Mouse (Mus musculus): ENCODE results near the gene Hils1.
"Not testable (repeated sequence)": the region's sequence is repeated elsewhere in the genome, so short reads cannot be mapped to it uniquely, and the experiment has no call there.

Hils1 gene

DNA sequence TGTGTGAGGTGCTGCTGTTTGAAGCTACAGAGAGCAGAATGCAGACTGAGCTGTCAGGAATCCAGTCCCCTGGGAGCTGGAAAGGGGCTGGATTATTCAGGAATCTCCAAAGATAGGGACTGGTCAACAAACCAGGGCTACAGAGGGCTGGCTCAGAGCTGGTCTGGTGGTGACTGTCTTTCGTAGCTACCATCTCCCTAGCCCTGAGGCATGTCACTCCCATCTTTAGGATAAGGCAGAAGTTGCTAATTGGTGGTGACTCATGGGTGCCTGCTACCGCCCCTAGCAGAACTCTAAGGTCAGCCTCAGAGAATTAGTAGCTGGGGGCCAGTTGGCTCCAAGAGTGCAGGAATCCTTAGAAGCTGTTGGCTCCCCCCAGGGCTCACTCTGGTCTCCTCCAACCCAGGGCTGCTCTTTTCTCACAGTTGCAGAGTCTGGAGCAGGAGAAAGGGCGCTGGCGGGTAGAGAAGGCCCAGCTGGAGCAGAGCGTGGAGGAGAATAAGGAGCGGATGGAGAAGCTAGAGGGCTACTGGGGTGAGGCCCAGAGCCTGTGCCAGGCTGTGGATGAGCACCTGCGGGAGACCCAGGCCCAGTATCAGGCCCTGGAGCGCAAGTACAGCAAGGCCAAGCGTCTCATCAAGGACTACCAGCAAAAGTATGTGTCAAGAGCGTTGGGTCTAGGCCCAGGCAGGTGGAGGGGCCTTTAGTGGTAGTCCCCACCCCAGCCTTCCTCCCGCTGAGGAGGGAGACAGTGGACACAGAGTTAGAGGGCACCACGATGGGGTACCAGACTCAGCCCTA, 36.9 kb downstream of the Hils1 start:
- no peak for DNase-seq (ENCODE audit: low read depth, low spot score)

- no peak for DNase-seq (ENCODE audit: low read depth, low spot score)
These were observed 37.5 kb downstream of the Hils1 start for GRCm38 (mm10) chr11:95004937-95005198.

- DNase-seq (ENCODE audit: low read depth, low spot score), result no peak
These were observed 38.6 kb downstream of the Hils1 start for GRCm38 (mm10) chr11:95006038-95006437.

DNA sequence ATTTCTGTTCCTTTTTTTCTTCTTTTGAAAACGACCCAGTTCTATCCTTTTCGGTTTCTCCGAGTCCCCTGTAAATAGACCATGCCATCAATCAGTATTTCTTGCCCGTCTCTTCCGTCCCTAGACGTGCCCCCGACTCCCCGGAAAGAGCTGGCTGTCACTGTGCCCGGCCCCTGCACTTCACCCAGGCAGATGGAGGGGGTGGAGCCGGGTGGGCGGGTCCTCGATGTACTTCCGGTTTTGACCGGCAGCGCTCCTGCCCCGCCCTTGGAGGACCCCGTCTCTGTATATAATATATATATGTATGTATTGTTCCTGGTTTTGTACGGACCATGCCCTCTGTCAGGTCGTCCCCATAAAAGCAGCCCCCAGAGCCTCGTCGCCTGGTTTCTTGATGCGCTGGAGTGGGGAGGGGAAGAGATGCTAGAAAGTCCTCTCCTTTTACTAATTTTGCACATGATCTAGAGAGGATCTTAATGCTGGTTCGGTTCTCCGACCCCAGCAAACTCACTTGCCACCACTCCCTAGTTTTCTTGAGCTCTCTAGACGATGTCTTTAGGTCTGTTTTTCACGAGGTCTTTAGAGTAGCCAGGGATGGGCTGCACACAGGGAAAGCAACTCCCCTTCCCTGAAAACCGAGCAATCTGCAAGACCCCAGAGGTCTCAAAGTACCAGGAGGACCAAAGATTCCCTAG, 39.3 kb downstream of the Hils1 start:
- peak; percentile 68 for DNase-seq (ENCODE audit: low read depth, low spot score)

- no peak for DNase-seq (ENCODE audit: low read depth, low spot score)
These were observed 40.0 kb downstream of the Hils1 start for GRCm38 (mm10) chr11:95007418-95007817.

DNA sequence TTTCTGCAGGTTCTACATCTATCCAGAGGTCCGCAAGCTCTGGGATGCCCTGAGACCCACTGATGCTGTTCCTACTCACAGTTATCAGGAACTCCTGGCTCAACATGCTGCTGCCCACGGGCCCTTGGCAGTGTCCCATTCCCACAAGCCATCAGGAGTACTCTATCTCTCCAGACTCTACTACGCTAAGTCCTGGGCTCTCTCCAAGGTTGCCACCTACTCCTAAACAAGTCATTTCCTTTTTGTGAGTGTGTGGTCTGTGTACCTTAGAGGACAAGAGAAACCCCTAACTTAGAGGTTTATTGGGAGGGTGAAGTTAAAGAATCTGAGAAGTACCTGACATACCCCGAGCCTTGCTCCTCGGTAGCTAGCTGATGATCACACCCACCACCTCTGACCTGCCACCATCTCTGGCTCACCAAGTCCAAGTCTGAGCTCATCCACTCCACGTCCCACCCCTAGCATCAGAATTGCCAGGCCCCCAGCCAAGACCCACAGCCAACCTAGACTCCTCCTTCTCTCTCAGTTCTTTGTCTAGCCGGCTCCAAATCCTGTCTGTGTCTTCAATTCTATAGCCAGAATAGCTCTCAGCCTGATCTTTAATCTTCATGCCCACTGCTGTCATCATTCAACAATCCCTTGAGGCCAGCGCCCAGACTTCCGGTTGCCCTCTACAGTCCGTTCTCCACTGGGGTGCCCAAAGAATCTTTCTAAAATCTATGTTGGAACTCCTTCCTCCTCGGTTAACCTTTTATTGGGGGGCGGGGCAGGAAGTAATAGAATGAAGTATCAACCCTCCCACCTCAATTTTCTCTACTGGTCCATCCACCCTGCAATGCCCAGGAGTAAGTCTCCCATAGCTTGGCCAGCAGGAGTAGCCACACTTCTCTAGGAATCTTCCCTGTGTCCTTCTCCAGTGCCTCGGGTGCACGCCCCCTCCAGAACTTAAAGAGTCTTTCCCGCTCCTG, 41.6 kb downstream of the Hils1 start:
- DNase-seq (ENCODE audit: low read depth, low spot score), result no peak

GRCm38 (mm10) chr11:95009629-95010014, 42.2 kb downstream of the Hils1 start, which contains the start of gene Samd14:
Samd14 (plus strand) TSS chr11:95009879.
- DNase-seq (ENCODE audit: low read depth, low spot score), result no peak

- DNase-seq (ENCODE audit: low read depth, low spot score), result no peak
These were observed 42.8 kb downstream of the Hils1 start for GRCm38 (mm10) chr11:95010141-95010739.

DNA sequence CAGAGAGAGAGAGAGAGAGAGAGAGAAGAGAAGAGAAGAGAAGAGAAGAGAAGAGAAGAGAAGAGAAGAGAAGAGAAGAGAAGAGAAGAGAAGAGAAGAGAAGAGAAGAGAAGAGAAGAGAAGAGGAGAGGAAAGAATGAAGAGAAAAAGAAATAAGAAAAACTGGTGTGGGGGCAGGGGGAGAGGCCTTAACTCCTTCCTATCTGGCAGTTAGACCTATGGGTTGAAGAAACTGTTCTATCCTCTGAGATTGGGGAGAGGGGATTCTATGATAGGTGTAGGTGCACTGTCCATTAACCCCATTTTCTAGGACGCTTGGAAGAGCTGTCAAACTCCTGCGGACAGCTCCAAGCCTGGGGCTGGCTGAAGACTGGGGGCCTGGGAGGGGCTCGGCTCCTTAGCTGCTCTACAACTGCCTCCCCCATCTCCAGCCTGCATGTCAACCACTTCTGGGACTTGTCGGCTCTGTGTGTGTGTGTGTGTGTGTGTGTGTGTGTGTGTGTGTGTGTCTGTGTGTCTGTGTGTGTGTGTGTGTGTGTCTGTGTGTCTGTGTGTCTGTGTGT, 43.5 kb downstream of the Hils1 start:
- DNase-seq (ENCODE audit: low read depth, low spot score), result not testable (repeated sequence)

DNA sequence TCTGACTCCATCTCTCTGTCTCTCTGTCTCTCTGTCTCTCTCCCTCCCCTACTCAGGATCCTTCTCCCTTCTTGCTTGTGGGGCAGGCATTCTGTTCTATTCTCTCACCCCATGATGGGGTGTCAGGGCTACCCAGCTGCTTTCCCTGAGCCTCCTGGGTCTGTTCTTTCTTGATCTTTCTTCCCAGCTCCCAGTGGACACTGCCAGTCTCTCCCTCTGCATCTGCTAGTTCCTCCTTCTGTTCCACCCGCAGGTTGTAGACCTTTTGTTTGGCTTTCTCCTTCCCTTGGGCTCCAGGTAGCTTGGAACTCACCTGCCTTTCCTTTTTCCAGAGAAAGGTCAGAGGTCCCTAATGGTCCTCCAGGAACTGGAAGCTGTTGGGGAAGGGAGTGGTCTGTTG, 44.0 kb downstream of the Hils1 start:
- no peak for DNase-seq (ENCODE audit: low read depth, low spot score)

GRCm38 (mm10) chr11:95012075-95012474, 44.7 kb downstream of the Hils1 start:
- DNase-seq (ENCODE audit: low read depth, low spot score), result no peak

DNA sequence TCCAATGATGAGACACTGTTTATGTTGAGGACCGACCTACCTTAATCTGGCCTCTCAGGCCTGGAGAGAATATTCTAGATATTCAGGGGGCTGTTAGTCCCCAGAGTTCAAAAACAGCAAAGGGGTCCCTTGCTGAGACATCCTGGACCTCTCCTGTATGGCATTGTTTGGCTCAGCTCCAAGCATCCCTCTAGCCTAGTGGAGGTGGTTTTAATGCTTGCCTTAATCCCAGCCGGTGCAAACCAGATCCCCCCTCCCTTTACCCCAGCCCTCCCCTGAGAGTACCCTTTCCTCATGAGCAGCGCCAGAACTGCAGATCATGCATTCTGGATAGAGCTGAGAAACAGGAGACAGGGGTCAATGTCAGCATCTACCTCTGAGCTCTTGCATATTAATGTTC, 45.1 kb downstream of the Hils1 start:
- DNase-seq (ENCODE audit: low read depth, low spot score), result no peak

- DNase-seq (ENCODE audit: low read depth, low spot score), result no peak
These were observed 48.1 kb downstream of the Hils1 start for GRCm38 (mm10) chr11:95015484-95015883.

All from skeletal muscle tissue, adult 2 months (tissue).